Mouse (Mus musculus) thymus, postnatal 0 days (tissue): ENCODE results near the gene Hmgcs2. TPM values are rescaled to one million over a fixed set of nuclear protein-coding genes. Genes with fewer than 3 reads are reported as not detected.

ENCODE experiments used
- DNase-seq: peaks from one replicate; pipeline ENCODE4 v3.0.0-alpha.2; 2015; ENCODE audit warnings: low spot score
- polyA plus RNA-seq: library from polyadenylated mRNA; unstranded; fragments of >200 nt; fragmentation: Nextera tagmentation; extraction: Ambion mirVana; gene quantifications from 2 replicates; pipeline ENCODE4 v1.2.1, GENCODE M21; 2015

The Hmgcs2 gene
- polyA plus RNA-seq, 1 experiment from 2014 or later = 26.7 TPM

GRCm38 (mm10) chr3:98336661-98337654 is 56.7 kb downstream of the Hmgcs2 start:
- no peak for DNase-seq

GRCm38 (mm10) chr3:98338584-98339041 is 58.4 kb downstream of the Hmgcs2 start:
- DNase-seq = peak; percentile 57

GRCm38 (mm10) chr3:98339097-98339705 is 59.0 kb downstream of the Hmgcs2 start:
- DNase-seq = no peak

GRCm38 (mm10) chr3:98339706-98340109 is 59.5 kb downstream of the Hmgcs2 start, which contains the start of gene Phgdh:
Gene Phgdh (minus strand): TSS chr3:98339990.
- peak; percentile 86 for DNase-seq

- DNase-seq = no peak
Measured at GRCm38 (mm10) chr3:98340818-98341594, 60.8 kb downstream of the Hmgcs2 start.

DNA sequence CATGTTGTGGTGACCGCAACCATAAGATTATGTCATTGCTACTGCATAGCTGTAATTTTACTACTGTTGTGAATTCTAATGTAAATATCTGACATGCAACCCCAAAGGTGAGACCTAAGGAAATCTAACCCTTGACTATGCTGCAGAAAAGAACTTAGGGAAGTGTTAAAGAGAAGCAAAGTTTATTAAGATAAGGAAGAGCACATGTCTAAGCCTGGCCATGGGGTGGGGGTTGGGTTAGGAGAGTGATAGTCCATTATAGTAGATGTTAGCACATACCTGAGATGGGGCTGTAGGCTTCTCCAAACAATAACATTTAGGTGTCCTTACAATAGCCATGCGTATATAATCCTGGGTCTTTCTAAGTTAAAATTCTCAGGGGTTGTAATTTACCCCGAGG is 63.0 kb downstream of the Hmgcs2 start:
- DNase-seq = no peak

DNA sequence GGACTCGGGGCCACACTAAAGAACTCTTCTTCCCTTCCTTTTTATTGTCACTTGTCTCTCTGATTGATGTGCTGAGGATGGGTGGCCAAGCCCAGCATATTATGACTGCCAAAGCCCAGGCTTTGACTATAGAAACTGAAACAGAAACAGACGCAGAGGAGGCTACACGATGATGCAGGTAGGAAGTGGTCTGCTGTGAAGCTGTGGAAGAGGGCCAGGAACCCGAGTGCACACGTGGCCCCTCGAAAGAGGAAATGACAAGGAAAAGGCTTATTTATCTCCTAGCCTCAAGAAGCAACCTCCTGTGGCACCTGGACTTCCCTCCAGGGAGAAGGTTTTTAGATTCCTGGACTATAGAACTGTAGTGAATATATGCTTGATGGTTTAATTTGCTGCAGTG is 67.9 kb downstream of the Hmgcs2 start:
- DNase-seq = peak; percentile 73

GRCm38 (mm10) chr3:98348705-98349104 is 68.5 kb downstream of the Hmgcs2 start:
- DNase-seq = peak; percentile 55

DNA sequence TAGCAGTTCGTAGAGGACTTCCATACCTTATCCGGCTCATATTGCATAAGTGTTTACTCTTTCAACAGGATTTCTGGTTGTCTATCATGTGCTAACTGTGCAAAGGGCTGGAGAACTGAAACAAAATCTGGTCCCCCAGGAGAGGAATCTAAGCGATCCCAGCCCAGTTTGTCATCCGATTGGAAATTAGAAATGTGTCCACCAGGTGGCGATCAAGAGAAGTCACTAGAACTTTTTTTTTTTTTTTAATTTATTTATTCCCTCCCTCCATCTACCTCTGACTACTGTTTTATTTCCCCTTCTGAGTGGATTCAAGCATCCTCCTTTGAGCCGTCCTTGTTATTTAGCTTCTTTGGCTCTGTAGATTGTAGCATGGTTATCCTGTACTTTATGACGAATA is 73.7 kb downstream of the Hmgcs2 start:
- DNase-seq = peak; percentile 72

DNA sequence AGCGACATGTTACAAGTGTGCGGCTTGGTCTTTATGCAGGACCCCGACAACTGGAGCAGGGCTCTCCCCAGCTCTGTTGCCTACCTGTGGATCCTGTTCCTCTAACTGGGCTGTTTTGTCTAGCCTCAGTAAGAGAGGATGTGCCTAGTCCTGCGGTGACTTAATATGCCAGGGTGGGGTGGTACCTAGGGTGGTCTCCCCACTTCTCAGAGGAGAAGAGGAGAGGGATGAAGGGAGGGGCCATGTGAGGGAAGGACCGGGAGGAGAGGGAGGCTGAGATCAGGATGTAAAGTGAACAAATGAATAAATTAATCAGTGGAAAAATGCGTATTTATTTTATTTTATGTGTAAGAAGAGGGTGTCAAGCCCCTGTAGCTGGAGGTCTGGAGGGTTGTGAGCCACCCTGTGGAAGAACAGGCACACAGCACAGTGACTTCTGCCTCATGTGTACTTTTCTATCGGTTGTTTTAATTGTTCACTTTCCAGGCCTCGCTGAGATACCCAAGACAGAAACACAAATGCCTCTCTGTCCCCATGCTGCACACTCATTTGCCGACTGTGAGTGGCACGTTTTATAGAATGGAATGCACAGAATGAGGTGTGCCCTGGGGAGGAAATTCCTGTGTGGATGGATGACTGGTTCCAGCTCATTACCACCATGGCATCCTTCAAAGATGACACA is 75.2 kb downstream of the Hmgcs2 start:
- no peak for DNase-seq

DNA sequence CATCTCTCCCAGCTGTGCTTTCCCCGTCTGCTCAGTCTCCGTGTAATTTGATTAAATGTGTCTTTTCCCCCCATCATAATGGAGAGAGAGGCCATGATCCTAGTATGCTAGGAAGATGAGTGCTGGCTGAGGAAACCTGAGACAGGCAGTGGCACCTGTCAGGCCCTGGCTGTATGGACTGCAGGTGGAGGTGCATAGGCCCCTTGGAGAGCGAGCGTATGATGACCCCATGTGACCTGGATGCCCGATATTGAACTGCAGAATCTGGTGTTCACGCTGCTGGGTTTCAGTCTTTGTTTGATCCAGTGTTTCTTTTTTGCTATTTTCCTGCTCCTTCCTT is 75.8 kb downstream of the Hmgcs2 start:
- DNase-seq = no peak

GRCm38 (mm10) chr3:98356632-98357370 is 76.6 kb downstream of the Hmgcs2 start:
- DNase-seq = no peak

Other genes with a start within 250 kb of the Hmgcs2 start
- gene Adam30, start 119.8 kb upstream of the Hmgcs2 start, polyA plus RNA-seq = not detected in 2 replicates
- gene Reg4, start 58.3 kb upstream of the Hmgcs2 start, polyA plus RNA-seq = 0.58 and 0.59 TPM in 2 replicates
- gene Phgdh, start 59.6 kb downstream of the Hmgcs2 start, polyA plus RNA-seq = 328 and 352 TPM in 2 replicates
- gene Zfp697, start 102.0 kb downstream of the Hmgcs2 start, polyA plus RNA-seq = 1.3 and 1.4 TPM in 2 replicates
- gene Gm4450, start 176.7 kb downstream of the Hmgcs2 start, polyA plus RNA-seq = not detected in 2 replicates
- gene Hsd3b4, start 230.1 kb downstream of the Hmgcs2 start, polyA plus RNA-seq = not detected in 2 replicates